Mouse (Mus musculus) forebrain, embryonic 12.5 days (tissue): ENCODE data around the gene Dchs1. TPM values are rescaled to one million over a fixed set of nuclear protein-coding genes. Genes with fewer than 3 reads are reported as not detected.

Experiments
- ATAC-seq: fragments of 200-750 bp; cut with Nextera tagmentation; 2 replicates; pipeline ENCODE4 v1.8.0; 2017; ENCODE audit warnings: moderate TSS enrichment; ENCODE audit not compliant: low FRiP score
- H3K27ac ChIP-seq: fragments of 300-500 bp; sonication (generic); 2 replicates; pipeline ENCODE4 v1.5.1; 2016; ENCODE audit warnings: mild to moderate bottlenecking
- H3K27me3 ChIP-seq: fragments of 300-500 bp; sonication (generic); 2 replicates; pipeline ENCODE4 v1.6.1; 2016; ENCODE audit warnings: mild to moderate bottlenecking
- H3K36me3 ChIP-seq: fragments of 300-500 bp; sonication (generic); replicated peaks from 2 replicates; pipeline ENCODE4 v1.6.1; 2016; ENCODE audit warnings: mild to moderate bottlenecking
- H3K4me1 ChIP-seq: fragments of 300-500 bp; sonication (generic); 2 replicates; pipeline ENCODE4 v1.6.1; 2016
- H3K4me2 ChIP-seq: fragments of 300-500 bp; sonication (generic); 2 replicates; pipeline ENCODE4 v1.6.1; 2016; ENCODE audit warnings: mild to moderate bottlenecking, moderate library complexity
- H3K4me3 ChIP-seq: fragments of 300-500 bp; sonication (generic); replicated peaks from 2 replicates; pipeline ENCODE4 v1.5.1; 2016; ENCODE audit warnings: mild to moderate bottlenecking
- H3K9ac ChIP-seq: fragments of 300-500 bp; sonication (generic); 2 replicates; pipeline ENCODE4 v1.6.1; 2016; ENCODE audit warnings: mild to moderate bottlenecking
- H3K9me3 ChIP-seq: fragments of 300-500 bp; sonication (generic); 2 replicates; pipeline ENCODE4 v1.6.1; 2016
- WGBS: fragments of 180-500 bp; shearing (Covaris S2); methylation state at CpG from one replicate; pipeline ENCODE4 v1.1.7; 2016; 5-methylcytosine and 5-hydroxymethylcytosine counted together
- polyA plus RNA-seq: library from polyadenylated mRNA; unstranded; fragments of >200 nt; fragmentation: Nextera tagmentation; extraction: Ambion mirVana; gene quantifications from 2 replicates; pipeline ENCODE4 v1.2.1, GENCODE M21; 2016

The Dchs1 gene
- polyA plus RNA-seq, 1 experiment from 2014 or later: 22.9 TPM

GRCm38 (mm10) chr7:105806125-105806524 is 18.7 kb upstream of the Dchs1 start:
- Histone ChIP-seq H3K36me3 (peaks cover 26% of the 10 kb centered on the region), H3K9me3 (no peaks in the 10 kb centered on the region), H3K9ac (no peak overlapping the region), H3K27me3 (no peaks in the 10 kb centered on the region), H3K27ac (no peak overlapping the region), H3K4me1 (peaks cover 13% of the 10 kb centered on the region), H3K4me2 (no peak overlapping the region), H3K4me3 (no peak overlapping the region)
- ATAC-seq: no peak
- 83% methylated on average over 5 of the region's 5 CpGs for WGBS

GRCm38 (mm10) chr7:105803428-105803827 is 16.0 kb upstream of the Dchs1 start:
- no peak overlapping the region for H3K27ac ChIP-seq
- H3K9ac ChIP-seq: no peak overlapping the region
- no peak overlapping the region for H3K4me3 ChIP-seq
- H3K9me3 ChIP-seq: no peaks in the 10 kb centered on the region
- no peak for ATAC-seq
- no peaks in the 10 kb centered on the region for H3K27me3 ChIP-seq
- H3K36me3 ChIP-seq: peaks cover 12% of the 10 kb centered on the region
- H3K4me1 ChIP-seq: no peaks in the 10 kb centered on the region
- H3K4me2 ChIP-seq: no peak overlapping the region

GRCm38 (mm10) chr7:105802771-105803170 is 15.3 kb upstream of the Dchs1 start:
- Histone ChIP-seq H3K9ac (no peak overlapping the region), H3K27ac (no peak overlapping the region), H3K36me3 (peaks cover 6% of the 10 kb centered on the region; the same call in 1 of the 2 replicates), H3K4me1 (no peaks in the 10 kb centered on the region), H3K9me3 (no peaks in the 10 kb centered on the region), H3K4me2 (no peak overlapping the region), H3K4me3 (no peak overlapping the region), H3K27me3 (no peaks in the 10 kb centered on the region)
- ATAC-seq: no peak
- 47% methylated on average over 1 of the region's 1 CpGs for WGBS

- H3K9me3 ChIP-seq: no peaks in the 10 kb centered on the region
- no peaks in the 10 kb centered on the region for H3K4me1 ChIP-seq
- peaks cover 1% of the 10 kb centered on the region; the same call in 1 of the 2 replicates for H3K36me3 ChIP-seq
- no peak overlapping the region for H3K9ac ChIP-seq
- no peak overlapping the region for H3K4me3 ChIP-seq
- H3K4me2 ChIP-seq: no peak overlapping the region
- H3K27ac ChIP-seq: no peak overlapping the region
- 52% methylated on average over 2 of the region's 2 CpGs for WGBS
- ATAC-seq: no peak
- H3K27me3 ChIP-seq: no peaks in the 10 kb centered on the region
Measured at GRCm38 (mm10) chr7:105802312-105802711, 14.9 kb upstream of the Dchs1 start.

- H3K9me3 ChIP-seq: no peaks in the 10 kb centered on the region
- H3K27me3 ChIP-seq: no peaks in the 10 kb centered on the region
- no peaks in the 10 kb centered on the region for H3K36me3 ChIP-seq
- no peak overlapping the region for H3K27ac ChIP-seq
- H3K4me1 ChIP-seq: 0 out of 2 replicates have a peak, but pooled peaks cover 4% of the 10 kb centered on the region
- no peak overlapping the region for H3K9ac ChIP-seq
- no peak overlapping the region for H3K4me2 ChIP-seq
- H3K4me3 ChIP-seq: no peak overlapping the region
- ATAC-seq: no peak
- 91% methylated on average over 3 of the region's 3 CpGs for WGBS
Measured at GRCm38 (mm10) chr7:105796972-105797371, 9.5 kb upstream of the Dchs1 start.

- Histone ChIP-seq H3K4me1 (0 out of 2 replicates have a peak, but pooled peaks cover 4% of the 10 kb centered on the region), H3K27ac (no peak overlapping the region), H3K27me3 (no peaks in the 10 kb centered on the region), H3K9ac (no peak overlapping the region), H3K36me3 (no peaks in the 10 kb centered on the region), H3K4me3 (no peak overlapping the region), H3K4me2 (no peak overlapping the region), H3K9me3 (no peaks in the 10 kb centered on the region)
- WGBS: 20% methylated on average over 7 of the region's 7 CpGs
- ATAC-seq: no peak
Measured at GRCm38 (mm10) chr7:105795759-105796366, 8.4 kb upstream of the Dchs1 start.

- Histone ChIP-seq H3K4me3 (no peak overlapping the region), H3K36me3 (no peaks in the 10 kb centered on the region), H3K9ac (no peak overlapping the region), H3K27me3 (no peaks in the 10 kb centered on the region), H3K27ac (no peak overlapping the region), H3K9me3 (no peaks in the 10 kb centered on the region), H3K4me2 (no peak overlapping the region), H3K4me1 (0 out of 2 replicates have a peak, but pooled peaks cover 4% of the 10 kb centered on the region)
- WGBS: 83% methylated on average over 7 of the region's 7 CpGs
- ATAC-seq: no peak
Measured at GRCm38 (mm10) chr7:105793701-105794100, 6.2 kb upstream of the Dchs1 start.

GRCm38 (mm10) chr7:105791147-105791546 is 3.7 kb upstream of the Dchs1 start:
- no peaks in the 10 kb centered on the region for H3K36me3 ChIP-seq
- H3K4me3 ChIP-seq: no peak overlapping the region
- H3K27me3 ChIP-seq: no peaks in the 10 kb centered on the region
- 90% methylated on average over 1 of the region's 1 CpGs for WGBS
- no peak overlapping the region for H3K4me2 ChIP-seq
- H3K9ac ChIP-seq: no peak overlapping the region
- no peak overlapping the region for H3K27ac ChIP-seq
- peaks cover 14% of the 10 kb centered on the region for H3K4me1 ChIP-seq
- H3K9me3 ChIP-seq: no peaks in the 10 kb centered on the region
- ATAC-seq: no peak

GRCm38 (mm10) chr7:105786506-105787284 is 759 bp downstream of the Dchs1 start:
- H3K27ac ChIP-seq: peak overlapping the region; percentile 95
- no peaks in the 10 kb centered on the region for H3K27me3 ChIP-seq
- H3K4me3 ChIP-seq: peak overlapping the region; percentile 95
- ATAC-seq: peak; percentile 80
- H3K4me2 ChIP-seq: peak overlapping the region; percentile 78
- no peaks in the 10 kb centered on the region for H3K9me3 ChIP-seq
- 5% methylated on average over 20 of the region's 20 CpGs for WGBS
- H3K4me1 ChIP-seq: peaks cover 47% of the 10 kb centered on the region
- peak overlapping the region; percentile 99 for H3K9ac ChIP-seq
- peaks cover 27% of the 10 kb centered on the region for H3K36me3 ChIP-seq

GRCm38 (mm10) chr7:105784556-105784955 is 2.9 kb downstream of the Dchs1 start:
- Histone ChIP-seq H3K27ac (no peak overlapping the region), H3K4me3 (peak overlapping the region; percentile 14; the same call in 1 of the 2 replicates), H3K9ac (0 out of 2 replicates have a peak overlapping the region, but pooled peaks have one; percentile 17), H3K4me2 (peak overlapping the region; percentile 78), H3K9me3 (no peaks in the 10 kb centered on the region), H3K4me1 (peaks cover 47% of the 10 kb centered on the region), H3K36me3 (peaks cover 48% of the 10 kb centered on the region), H3K27me3 (no peaks in the 10 kb centered on the region)
- 18% methylated on average over 4 of the region's 4 CpGs for WGBS
- no peak for ATAC-seq

- WGBS: 51% methylated on average over 4 of the region's 4 CpGs
- H3K27ac ChIP-seq: no peak overlapping the region
- no peak overlapping the region for H3K4me3 ChIP-seq
- peak overlapping the region; percentile 78; the same call in 1 of the 2 replicates for H3K4me2 ChIP-seq
- ATAC-seq: no peak
- no peaks in the 10 kb centered on the region for H3K27me3 ChIP-seq
- peaks cover 55% of the 10 kb centered on the region for H3K36me3 ChIP-seq
- no peak overlapping the region for H3K9ac ChIP-seq
- no peaks in the 10 kb centered on the region for H3K9me3 ChIP-seq
- H3K4me1 ChIP-seq: peaks cover 54% of the 10 kb centered on the region
Measured at GRCm38 (mm10) chr7:105783861-105784260, 3.6 kb downstream of the Dchs1 start.

- H3K4me3 ChIP-seq: no peak overlapping the region
- no peaks in the 10 kb centered on the region for H3K9me3 ChIP-seq
- 46% methylated on average over 4 of the region's 4 CpGs for WGBS
- 0 out of 2 replicates have a peak overlapping the region, but pooled peaks have one; percentile 9 for H3K9ac ChIP-seq
- H3K4me2 ChIP-seq: 0 out of 2 replicates have a peak overlapping the region, but pooled peaks have one; percentile 17
- H3K27me3 ChIP-seq: no peaks in the 10 kb centered on the region
- ATAC-seq: peak; percentile 42; the same call in 1 of the 2 replicates
- H3K27ac ChIP-seq: peak overlapping the region; percentile 51
- peaks cover 52% of the 10 kb centered on the region for H3K4me1 ChIP-seq
- peaks cover 66% of the 10 kb centered on the region for H3K36me3 ChIP-seq
Measured at GRCm38 (mm10) chr7:105778553-105779265, 8.7 kb downstream of the Dchs1 start.
